Mouse (Mus musculus): ENCODE measurements around the gene Zscan4c.
"Not testable (repeated sequence)": the region's sequence is repeated elsewhere in the genome, so short reads cannot be mapped to it uniquely, and the experiment has no call there.

The Zscan4c gene

GRCm38 (mm10) chr7:11005445-11005844, at the start of gene Zscan4c:
Gene Zscan4c (plus strand): TSS chr7:11005745.
- DNase-seq (ENCODE audit: low read depth, low spot score) = not testable (repeated sequence)

All from mesoderm, embryonic 11.5 days (tissue).